Mouse (Mus musculus) kidney, adult 18-20 months (tissue): ENCODE measurements around the gene Bcl3.

Experiments used
- DNase-seq: peaks from one replicate; pipeline ENCODE4 v3.0.0; 2021

The Bcl3 gene

DNA sequence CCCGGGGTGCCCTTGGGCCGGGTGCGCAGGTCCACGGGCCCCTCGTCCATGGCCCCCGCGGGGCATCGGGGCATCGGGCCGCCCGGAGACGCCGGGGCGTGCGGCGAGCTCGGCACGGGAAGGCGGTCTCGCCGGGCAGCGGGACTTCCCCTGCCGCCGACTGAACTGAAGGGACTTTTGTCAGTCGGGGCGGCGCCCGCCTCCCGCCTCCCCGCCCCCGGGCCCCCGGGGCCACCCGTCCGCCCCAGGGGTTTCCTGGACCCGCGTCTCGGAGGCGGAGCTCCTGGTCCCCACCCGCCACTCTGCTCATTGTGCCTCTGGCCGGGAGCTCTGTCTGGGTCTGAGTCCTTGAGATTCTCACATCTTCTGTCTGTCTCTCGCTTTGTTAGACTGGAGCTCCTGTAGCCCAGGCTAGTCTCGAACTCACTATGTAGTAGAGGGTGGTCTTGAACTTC lies at the start of gene Bcl3:
Gene Bcl3, minus strand, starts transcription at position 167 of the 455 bp plus-strand sequence.
- peak; percentile 73 for DNase-seq

DNA sequence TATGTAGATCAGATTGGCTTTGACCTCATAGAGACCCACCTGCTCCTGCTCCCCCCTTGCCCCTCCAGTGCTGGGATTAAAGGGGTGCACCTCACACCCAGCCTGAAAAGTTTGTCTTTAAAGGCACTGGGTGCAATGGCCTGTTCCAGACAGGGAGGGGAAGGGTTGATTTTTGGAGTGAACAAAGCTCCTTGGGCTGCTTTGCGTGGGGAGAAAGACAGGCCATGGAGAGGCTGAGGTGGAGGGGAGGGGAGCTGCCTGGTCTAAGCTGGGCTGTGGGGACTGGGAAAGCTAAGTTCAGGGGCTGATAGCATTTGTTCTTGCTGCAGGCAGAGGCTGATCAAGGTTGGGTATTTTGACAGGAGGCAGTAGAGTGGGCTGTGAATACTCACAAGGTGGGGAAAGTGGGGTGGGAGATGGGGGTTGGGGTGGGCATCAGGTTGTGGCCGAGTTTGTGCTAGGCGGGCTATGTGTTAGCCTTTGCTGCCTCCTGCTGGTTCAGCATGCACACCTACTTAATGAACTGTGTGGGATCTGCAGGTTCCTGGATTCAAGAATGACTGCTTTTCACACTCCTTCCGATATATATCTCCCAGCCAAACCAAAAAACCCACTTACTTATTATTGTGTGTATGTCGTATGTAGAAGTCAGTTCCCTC lies 49.5 kb upstream of the Bcl3 start:
- DNase-seq: peak; percentile 56

DNA sequence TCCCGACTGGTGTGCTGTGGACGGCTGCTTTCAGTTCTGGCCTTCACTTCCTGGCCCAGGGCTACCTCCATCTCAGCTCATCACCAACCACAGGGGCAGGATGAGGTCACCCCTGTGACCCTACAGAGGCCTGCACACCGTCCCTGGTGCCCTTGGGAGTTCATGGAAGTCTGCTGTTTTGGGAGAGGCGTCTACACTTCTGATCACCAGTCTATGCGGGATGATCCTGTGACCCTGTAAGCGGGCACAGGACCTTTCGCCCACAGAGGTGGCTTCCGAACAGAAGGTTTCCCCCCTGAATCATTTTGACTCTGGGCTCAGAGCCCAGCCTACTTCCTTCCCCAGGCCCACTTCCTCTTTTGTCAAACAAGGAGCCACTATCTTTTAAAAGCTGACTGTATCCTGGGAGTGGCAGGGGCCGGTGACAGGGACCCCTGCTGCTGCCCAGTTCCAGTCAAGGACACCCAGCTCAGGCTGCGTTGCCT lies 48.6 kb upstream of the Bcl3 start:
- DNase-seq: peak; percentile 45

DNA sequence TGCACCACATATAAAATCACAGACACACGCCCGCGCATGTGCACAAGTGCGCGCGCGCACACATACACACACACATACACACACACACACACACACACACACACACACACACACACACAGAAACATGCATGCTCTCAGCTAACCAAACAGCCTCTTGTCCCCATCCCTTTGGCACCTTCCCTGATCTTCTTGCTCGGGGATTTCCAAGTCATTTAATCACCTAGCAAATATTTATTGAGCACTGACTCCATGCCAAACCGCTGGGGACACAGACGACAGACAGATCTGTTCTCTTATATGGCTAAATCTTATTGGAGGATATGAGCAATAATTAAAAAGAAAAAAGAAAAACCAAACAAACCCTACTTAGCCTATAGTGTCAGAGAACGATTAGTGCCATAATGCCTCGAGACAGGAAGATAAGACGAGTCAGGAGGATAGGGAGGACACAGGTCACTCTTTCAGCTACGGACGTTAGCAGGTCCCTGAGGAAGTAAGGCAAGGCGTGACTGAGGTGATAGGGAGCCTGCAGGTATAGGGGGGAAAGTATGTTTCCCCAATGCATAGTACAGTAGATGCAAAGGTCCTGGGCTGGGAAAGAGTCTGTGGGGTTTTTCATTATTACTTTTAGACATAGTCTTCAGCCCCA lies 45.3 kb upstream of the Bcl3 start:
- no peak for DNase-seq

GRCm38 (mm10) chr7:19866490-19866889 lies 43.9 kb upstream of the Bcl3 start:
- peak; percentile 61 for DNase-seq

GRCm38 (mm10) chr7:19865246-19866036 lies 42.9 kb upstream of the Bcl3 start:
- DNase-seq: no peak

DNA sequence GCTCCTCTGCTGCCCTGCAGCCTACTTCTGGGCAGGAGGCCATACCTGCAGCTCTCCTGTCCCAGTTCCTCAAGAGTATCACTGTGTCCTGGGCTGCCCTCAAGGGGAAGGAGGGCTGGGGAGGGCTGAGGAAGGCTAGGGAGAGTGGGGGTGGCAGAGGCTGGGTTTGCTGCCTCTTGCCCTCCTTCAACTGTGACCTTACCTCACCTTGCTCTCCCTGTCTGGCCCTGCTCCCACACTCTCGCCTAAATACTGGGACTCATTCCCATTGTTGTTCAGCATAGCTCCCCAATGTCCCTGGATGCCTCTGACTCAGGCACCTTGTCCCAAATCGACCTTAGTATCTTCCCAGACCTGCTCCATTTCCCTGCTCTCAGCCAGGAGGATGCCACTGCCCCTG lies 41.7 kb upstream of the Bcl3 start:
- no peak for DNase-seq

DNA sequence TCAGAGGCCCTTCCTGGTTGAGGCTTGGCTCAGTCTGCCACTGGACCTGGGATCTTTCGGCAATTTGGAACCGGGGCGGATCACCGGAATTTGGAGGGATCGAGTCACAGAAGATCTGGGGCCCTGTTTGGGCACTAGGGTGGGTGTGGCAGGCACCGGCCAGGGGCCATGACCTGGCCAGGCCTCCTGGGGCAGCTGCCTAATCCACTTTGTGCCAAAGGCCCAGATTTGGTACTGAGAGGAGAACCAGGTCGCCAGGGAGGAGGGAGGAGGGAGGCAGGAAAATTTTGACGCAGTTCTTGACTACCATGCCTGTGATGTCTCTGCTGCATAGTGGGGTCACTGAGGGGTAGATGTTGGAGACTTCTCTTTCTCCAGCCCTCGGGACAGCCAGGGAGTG lies 38.6 kb upstream of the Bcl3 start, which contains the start of gene Ceacam16:
Gene Ceacam16, minus strand, starts transcription at position 101 of the 400 bp plus-strand sequence.
- no peak for DNase-seq

DNA sequence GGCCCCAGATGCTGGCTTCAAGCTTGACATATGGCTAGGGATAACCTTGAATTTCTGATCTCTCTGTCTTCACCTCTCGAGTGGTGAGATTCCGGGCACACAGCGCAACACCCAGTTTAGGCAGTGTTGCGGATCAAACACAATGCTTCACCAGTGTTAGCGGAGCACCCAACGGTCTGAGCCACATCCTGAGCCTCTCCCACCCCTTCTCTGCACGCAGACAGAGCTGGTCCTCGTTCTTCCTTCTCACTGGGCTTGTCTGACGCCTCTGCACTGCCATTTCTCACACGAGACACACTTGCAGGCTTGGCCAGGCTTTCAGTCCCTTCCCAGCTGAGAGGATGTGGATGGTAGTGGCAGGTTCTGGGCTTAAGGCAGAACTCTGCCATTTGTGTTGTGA lies 37.2 kb upstream of the Bcl3 start:
- DNase-seq: no peak

DNA sequence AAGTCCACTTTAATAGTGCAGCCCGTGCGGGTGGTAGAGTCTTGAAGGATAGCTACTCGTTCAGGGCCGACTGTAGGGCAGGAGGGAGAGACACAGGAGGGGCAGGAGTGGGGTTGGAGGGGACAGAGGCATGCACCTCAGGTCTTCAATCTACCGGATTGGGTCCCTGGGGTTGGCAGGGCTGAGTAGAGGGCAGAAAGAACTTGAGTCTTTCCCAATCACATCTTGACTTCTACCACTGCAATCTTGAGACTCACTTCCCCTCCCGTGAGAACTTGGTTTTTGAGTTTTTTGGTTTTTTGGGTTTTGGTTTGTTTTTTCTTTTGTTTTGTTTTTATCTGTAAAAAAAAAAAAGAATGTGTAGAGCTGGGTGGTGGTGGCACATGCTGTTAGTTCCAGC lies 33.7 kb upstream of the Bcl3 start:
- no peak for DNase-seq

DNA sequence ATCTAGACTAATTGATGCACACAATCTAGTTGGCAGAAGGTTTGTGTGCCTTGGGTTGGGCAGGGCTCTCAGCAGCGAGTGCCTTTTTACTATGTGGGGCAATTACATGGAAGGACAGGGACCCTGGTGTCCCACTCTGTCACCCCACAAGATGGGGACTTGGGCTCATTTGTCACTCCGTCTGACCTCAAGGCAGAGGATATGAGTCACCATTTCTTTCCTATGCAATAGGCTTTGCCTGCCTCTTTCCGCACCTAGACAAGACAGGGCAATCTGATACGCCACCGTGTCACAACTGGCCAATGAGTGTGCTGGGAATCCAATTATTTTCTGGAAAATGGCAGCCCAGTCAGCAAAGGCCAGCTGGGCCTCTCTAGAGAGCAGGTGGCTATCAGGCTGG lies 33.1 kb upstream of the Bcl3 start:
- no peak for DNase-seq

GRCm38 (mm10) chr7:19853526-19853925 lies 31.0 kb upstream of the Bcl3 start:
- no peak for DNase-seq

DNA sequence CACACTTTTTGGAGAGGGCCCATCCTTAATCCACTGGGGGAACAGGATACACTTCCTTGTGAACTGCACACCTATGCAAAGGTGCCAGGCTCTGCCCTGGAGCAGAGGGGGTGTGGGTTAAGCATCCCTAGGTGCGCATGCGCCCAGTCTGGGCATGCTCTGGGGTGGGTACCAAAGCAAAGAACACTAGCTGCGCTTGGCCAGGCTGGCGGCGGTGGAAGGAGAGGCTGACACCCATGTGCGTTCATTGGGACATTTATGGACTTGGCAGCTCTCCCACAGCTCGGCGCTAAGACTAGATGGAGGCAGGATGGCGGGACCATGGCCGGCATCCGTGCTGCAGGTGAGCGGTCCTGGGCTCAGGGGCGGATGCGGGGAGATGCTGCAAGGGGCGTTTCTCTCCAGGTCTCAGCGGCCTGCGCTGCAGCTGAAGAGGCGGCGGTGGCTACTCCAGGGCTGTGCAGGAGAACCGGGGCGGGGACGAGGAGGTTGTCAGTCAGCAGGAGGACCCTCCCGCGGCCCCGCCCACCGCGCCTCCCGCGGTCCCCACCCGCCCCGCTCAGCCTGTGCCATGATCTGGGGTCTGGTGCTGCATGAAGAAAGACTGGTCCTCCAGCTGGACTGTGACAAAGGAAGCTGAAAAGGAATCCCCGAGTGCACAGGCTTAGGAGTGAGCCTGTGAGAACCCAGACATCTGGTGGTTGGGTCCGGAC lies 29.4 kb upstream of the Bcl3 start, which contains the start of gene Gm19345:
Gene Gm19345, plus strand, starts transcription at position 146 of the 713 bp plus-strand sequence.
- DNase-seq: no peak

DNA sequence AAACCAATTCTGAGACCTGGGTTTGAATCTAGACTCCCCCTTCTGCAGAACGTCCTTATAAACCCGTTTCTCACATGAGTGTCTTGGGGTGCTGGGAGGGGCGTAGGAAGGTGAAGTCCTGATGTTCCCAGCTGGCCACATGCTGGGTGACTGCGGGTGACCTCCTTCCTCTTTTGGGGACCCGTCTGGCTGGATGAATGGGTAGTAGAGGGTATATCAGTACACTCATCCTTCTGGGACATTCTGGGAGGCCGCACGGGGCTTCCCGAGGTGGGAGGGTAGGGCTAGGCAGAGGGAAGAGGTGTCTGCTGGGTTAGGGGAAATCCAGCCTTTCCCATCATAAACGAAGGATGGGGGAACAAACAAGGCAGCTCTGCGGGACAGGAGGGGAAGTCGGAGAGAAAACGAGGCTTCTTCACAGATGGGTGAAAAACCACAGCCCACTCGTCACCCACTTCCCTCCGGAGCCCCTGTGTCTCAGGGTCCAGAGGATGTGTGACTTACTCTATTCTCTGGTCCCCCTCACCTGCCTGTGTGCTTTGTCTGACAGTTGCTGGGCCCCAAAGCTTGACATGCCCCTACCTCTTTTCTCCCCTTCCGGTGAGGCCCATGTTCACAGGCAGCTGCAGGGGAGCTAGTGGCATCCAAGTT lies 22.1 kb upstream of the Bcl3 start:
- DNase-seq: no peak

GRCm38 (mm10) chr7:19843561-19843960 lies 21.0 kb upstream of the Bcl3 start:
- peak; percentile 88 for DNase-seq

DNA sequence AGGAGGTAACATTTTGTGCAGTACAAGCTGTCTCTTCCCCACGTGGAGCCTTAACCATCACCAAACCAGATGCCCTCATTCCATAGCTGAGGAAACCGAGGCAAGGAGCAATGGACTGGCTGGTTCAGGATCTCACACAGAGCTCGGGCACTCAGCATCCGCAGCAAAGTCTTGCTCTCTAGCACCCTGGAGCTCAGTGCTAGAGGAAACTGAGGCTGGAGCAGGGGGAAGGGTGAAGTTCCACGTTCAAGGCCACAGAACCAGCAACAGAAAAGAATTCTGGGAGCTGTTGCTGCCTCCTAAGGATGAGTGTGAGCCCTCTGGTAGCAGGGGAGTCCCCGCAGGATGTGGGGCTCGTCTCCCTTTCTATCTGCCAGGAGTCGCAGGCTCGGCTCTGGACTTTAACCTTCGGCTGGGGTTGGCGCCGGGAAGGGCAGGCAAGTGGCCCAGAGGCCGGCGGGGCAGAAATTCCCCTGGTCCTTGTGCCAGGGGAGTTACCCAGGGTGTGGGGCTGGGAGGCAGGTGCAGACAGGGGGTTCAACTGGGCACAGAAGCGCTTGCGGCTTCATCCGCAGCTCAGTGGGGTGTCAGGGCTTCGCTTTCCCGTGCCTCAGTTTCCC lies 20.4 kb upstream of the Bcl3 start:
- peak; percentile 82 for DNase-seq

- no peak for DNase-seq
Observed at GRCm38 (mm10) chr7:19841686-19842413, 19.3 kb upstream of the Bcl3 start.

DNA sequence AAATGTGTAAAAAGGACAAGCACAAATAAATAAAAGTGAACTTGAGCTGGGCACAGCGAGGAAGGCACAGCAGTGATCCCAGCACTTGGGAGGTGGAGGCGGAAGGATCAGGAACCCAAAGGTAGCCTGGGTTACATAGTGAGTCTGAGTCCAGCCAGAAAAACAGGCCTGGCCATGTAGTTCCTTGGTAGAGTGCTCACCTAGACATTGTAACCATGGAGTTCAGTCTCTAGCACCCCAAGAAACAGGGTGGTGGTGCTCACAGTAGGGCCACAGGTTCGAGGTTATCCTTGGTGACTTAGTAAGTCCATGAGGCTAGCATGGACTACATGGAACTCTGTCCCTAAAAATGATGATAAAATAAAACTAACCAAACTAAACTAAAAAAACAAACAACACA lies 18.4 kb upstream of the Bcl3 start:
- DNase-seq: no peak

- DNase-seq: no peak
Observed at GRCm38 (mm10) chr7:19840371-19840770, 17.8 kb upstream of the Bcl3 start.

DNA sequence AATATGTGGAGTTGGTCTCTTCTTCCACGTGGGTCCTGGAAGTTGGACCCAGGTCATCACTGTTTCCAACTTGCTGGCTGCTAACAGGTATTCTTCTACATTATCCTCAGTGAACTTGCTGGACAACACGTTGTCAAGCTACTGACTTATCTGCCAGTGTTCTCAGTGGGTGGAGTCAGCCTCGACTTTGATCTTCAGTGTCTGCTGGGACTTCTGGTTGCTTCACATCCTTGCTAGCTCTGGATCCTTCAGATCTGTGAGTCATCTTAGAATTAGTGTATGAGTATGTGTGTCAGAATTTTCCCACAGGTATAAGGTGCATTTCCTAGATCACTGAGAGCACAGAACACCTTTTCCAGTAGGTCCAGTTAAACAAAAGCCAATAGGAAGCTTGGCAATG lies 14.3 kb upstream of the Bcl3 start:
- DNase-seq: no peak

DNA sequence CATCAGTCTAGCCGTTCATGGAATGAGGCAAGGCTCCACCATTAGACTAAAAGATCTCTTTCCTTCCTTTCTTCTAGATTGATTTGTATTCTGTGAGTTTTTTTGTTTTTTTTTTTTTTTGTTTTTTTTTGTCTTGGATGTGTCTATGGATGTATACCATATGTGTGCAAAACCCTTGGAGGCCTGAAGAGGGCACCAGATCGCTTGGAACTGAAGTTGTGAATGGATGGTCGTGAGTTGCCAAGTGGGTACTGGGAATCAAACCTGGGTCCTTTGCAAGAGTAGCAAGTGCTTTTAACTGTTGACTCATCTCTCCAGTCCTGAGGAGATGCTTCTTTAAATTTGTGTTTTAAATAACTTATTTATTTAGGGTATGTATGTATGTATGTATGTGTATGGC lies 11.5 kb upstream of the Bcl3 start:
- DNase-seq: no peak
